Mouse (Mus musculus): ENCODE measurements around the gene Spdl1.

The Spdl1 gene

DNA sequence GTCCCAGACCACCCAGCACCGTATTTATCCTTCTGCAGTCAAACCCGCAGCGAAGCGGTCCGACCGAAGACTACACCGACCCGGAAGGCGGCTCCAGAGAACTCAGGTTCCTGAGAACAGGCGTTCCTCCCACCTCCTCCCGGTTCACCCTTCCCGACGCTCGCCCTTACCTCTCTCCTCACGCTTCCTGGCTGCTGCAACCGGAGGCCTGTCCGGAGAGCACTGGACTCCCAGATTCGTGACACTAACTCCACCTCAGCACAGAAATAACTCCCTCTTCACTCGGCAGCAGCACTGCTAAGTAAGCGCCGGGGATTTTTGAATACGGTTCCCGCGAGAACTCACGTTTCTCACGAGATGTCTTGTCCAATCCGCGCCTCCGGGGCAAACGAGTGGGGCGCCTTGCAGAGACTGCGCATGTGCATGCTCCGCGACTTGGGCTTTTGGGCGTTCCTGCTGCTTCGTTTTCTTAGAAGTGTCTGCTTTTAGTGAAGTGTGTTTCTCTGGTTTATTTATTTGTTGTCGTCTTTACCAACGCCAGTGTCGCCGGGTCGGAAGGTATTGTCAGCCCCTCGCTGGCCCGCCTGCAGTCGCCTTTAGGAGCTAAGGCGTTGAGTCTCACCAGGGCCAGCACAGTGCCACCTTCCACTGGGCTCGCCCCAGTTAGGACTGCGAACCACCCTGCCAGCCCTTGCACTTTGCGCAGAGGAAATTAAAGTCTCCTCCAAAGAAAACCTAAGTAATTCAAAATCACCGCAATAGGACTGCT, at the start of gene Spdl1:
Spdl1 (minus strand) TSS at position 324 of the 769 bp plus-strand sequence.
- DNase-seq (ENCODE audit: inconsistent ontology term): peak; percentile 92

DNA sequence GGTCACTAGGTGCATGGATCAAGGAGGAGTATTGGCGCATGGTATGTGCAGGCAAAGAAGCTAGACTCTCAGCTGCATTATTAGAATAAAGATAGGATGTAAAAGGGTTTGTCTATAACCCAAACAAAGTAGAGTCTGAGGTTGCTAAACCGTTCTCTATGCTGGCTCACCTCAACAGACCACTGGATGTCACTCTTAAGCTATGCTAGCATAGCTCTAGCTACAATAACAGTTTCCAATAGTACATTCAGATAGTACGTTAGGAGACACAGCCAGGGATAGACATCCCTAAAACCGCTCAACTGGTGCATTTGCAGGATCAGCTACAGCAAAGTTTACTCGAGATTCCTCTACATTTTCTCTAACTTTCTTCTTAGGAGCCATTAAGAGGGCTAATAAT, 48.1 kb upstream of the Spdl1 start:
- DNase-seq (ENCODE audit: inconsistent ontology term): peak; percentile 19

DNA sequence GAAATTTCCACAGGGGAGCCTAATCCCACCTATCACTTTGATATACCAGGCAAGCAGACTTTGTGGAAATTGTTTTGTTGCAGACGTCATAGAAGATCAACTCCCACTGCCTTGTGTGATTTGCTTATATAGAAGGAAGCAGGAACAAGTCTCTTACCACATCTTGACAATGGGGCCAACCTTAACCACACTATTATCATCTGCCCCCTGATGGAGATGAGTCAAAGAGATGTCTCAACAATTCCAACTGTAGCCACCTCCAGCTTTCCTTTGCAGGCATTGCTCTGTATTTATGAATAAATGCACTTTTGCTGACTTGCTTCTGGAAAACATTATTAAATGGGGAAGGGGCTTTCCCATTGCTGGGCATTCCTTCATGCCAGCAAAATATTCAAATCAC, 46.2 kb upstream of the Spdl1 start:
- peak; percentile 18 for DNase-seq (ENCODE audit: inconsistent ontology term)

DNA sequence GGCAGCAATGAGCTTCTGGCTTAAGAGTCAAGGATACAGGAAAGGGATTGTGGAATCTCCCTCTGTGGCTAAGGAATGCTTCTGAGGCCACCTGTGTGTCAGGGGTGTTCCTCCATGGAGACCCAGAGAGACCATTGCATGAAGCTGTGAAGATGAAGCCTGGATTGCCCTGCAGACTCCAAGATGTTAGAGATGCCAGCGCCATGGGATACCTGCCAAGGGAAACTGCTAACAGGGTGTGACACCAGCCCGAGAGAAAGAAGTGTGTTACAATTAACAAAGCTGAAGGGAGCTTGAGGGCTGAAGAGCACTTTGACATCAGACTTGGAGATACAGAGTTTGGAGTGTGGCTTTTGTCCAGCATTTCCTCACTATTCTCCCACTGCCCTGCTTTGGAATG, 40.4 kb upstream of the Spdl1 start:
- DNase-seq (ENCODE audit: inconsistent ontology term): no peak

DNA sequence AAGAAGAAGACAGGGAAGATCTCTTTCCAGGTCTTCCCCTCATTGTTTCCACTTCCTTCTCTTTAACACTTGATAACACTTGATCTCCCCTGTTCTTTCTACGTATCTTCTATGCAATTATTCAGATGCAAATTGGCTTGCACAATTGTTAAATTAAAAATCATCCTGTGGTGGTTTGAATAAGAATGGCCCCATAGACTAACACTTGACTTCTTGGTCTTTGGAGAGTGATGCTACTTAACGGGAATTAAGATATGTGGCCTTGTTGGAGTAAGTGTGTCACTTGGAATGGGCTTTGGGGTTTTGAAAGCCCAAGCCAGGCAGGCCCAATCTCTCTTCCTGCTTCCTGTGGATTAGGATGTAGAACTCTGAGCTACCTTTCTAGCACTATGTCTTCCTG, 39.0 kb upstream of the Spdl1 start:
- no peak for DNase-seq (ENCODE audit: inconsistent ontology term)

DNA sequence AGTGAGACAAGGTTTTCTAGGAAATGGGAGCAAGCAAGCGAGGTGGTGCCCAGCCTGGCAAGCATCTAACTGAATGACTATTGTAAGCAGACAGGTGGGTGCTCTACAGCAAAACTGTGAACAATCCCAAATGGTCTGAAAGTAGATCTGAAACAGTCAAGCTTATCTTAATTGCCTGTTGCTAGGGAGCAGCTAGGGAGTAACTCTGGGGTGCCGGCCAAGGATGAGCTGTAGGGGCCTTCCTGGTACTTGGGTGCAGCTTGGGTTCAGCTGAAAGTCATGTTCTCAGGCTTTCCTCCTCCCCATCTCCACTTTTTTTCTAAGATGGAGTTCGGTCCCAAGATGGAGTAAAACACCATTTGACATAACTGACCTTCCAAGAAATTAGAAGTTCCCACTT, 38.5 kb upstream of the Spdl1 start:
- no peak for DNase-seq (ENCODE audit: inconsistent ontology term)

DNA sequence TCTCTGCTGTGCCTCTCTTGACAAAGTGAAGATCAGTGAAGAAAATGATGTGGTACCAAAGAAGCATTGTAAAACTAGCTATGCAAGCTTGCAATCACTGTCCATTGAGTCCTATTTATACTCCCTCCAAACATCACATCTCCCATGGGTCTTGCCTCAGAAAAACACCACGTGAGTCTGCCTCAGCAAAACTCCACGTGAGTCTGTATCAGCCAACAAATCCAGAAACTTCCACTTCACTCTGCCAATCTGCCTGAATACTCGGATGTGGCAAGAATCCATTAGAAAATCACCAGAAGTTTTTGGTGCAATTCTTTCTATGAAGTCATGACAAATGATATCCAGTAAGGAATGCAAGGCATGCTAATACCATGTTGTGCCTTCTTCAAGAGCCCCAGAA, 38.0 kb upstream of the Spdl1 start:
- DNase-seq (ENCODE audit: inconsistent ontology term): no peak

DNA sequence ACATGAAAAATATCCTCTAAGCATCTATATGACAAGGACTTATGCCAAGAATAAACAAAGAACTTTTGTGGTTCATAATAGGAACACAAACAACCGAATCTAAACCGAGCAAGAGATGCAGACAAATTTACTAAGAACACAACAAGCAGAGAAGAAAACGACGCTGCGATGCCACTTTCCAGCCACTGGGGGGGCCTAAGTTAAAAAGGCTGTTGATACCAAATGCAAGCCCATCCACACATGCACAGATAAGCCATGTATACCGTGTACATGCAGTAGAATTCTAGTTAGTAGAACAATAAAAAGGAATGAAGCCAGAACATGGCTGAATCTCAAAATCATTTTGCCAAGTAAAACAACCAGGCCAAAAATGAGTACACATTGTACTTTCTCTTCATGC, 35.2 kb upstream of the Spdl1 start:
- DNase-seq (ENCODE audit: inconsistent ontology term): no peak

DNA sequence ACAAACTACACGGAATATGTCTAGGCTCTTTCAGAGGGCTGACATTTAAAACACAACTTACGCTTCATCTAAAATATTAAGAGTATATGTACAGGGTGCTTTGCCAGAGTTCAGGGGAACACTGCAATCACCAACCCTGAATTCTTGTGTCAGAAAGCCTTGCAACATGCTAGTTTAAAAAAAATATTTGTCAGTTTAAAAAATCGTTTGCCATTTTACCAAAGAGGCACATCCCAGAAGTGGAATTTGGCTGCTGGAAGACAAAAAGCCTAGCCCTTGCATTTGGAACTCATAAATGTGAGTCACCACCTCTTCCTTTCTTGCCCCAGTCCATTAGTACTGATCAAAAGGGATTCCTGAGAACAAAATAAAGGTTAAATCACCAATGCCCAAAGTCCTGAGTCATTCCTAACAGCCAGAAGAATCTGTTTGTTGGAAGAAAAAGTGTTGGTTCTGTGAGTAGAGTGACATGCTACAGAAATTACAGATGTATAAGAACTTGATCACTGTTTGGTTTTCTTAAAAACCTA, 32.4 kb upstream of the Spdl1 start:
- peak; percentile 70 for DNase-seq (ENCODE audit: inconsistent ontology term)

DNA sequence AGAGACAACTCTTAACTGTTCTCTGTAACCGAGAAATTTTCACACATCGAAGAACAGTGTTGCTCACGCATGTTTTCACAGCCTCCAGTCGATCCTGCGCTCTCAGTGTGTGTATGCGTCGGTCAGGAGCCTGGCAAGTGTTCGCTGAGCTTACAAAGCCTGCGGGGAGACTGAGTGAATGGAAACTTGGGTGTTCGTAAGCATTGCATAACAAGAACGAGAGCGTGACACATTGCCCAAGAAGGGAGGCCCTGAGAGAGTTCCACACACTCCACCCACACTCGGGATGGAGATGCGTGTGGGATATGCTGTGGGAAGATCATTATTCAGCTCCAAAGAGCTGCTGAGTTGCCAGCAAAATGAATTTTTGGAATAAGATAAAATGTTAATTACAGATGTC, 31.7 kb upstream of the Spdl1 start:
- no peak for DNase-seq (ENCODE audit: inconsistent ontology term)

DNA sequence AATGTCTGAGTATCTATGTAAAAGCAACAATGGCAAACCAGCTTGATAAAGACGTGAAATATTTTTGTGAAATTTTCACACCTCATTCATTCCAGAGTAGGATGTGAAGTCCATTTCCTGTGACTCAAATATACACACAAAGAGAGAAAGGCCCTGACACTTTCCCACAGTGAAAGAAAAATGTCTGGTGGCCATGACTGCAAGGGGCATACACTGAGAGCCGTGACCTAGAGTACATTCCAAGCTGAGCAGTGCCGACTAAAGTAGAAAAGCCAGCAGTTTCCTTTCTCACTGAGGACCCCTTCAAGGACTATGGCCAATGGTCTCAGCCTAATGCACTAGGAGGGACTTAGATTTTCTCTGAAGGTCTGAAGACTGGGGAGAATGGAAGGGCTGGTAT, 23.2 kb upstream of the Spdl1 start:
- DNase-seq (ENCODE audit: inconsistent ontology term): no peak

DNA sequence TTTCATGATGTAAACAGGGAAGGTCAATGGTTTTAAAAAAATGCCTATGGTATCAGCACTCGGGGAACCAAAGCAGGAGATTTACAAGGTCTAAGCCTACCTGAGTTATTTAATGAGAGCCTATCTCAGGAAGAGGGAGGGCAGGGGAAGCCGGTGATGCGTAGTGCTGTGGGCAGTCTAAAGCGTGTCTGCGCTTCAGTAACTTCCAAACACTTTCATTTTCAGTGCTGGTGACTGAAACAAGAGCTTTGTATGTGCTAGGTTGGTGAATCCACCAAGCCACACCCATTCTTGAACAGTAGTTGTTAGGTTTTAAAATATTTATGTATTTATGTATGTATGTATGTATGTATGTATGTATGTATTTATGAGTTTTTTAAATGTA, 12.8 kb upstream of the Spdl1 start:
- DNase-seq (ENCODE audit: inconsistent ontology term): no peak

DNA sequence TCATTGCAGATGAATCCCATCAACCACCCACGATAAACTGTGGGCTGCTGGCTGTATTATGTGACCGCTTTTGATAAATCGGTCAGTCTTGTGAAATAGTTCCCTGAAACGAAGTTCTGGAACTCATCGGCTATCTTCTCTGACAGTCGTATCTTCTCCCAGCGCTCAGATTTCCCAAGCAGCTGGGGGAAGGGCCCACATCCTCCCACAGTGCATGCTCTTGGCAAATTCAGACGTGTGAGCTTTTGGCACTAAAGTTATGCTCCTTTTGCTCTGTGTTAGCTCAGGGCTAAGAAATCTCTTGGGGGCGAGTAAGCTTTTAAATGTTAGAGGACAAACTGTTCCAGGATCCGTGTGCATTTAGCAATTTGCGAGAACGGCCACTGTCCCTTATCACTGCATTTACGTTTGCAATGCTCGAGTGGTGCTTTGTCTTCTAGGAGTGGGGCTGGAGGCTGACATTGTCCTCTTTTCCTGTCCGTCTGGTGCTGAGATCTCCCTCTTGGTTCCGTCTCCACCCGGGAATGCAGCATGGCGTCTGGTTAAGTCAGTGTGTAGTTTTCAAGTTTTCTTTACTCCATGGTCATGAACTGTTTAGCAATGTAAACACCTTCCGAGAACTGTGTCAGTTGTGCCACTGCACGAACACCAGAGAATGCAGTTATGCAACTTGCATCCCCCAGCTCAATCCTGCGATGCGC, 12.3 kb upstream of the Spdl1 start:
- DNase-seq (ENCODE audit: inconsistent ontology term): no peak

DNA sequence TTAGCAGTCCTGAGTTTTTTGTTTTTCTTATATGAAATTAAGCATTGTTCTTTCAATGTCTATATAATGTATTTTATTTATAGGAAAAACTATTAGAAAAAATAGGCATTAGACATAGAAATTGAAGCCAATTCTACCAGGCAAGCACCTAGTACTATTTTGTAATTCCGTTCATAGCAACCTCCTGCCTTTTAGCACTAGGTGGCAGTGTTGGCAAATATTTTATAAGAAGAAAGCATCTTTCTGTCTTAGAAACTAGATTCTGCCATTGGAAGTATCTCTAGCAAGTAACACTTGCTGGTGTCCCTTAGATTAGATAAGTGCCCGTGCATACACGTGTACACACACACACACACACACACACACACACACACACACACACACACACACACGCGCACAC, 10.1 kb upstream of the Spdl1 start:
- peak; percentile 28 for DNase-seq (ENCODE audit: inconsistent ontology term)

DNA sequence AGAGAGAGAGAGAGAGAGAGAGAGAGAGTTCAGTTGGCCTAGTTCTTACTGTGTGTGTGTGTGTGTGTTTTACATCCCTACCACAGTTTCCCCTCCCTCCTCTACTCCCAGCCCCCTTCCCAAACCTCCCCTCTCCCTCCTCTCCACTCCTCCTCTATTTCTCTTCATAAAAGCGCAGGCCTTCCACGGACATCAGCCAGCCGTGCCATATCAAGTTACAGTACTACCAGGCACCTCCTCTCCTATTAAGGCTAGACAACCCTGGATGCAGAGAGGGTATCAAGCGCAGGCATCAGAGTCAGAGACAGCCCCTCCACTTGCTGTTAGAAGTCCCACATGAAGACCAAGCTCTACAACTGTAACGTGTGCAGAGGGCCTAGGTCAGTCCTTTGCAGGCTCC, 6.8 kb upstream of the Spdl1 start:
- DNase-seq (ENCODE audit: inconsistent ontology term): no peak

DNA sequence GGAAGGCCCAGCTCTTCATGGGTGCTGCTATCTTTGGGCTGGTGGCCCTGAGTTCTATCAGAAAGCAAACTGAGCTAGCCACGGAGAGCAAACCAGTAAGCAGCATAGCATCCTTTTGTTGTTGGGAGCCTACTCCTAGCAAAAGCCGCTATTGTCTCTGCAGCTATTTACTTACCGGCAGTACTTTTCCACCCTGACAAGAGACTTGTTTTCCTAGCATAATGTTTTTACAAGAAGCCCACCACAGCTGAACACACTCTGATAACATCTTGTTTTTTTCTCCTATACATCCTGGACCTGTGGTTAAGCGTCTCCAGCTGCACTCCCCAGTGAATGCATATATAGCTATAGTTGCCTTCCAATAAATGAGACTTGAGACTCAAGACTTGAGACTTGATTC, 5.6 kb upstream of the Spdl1 start:
- DNase-seq (ENCODE audit: inconsistent ontology term): no peak

DNA sequence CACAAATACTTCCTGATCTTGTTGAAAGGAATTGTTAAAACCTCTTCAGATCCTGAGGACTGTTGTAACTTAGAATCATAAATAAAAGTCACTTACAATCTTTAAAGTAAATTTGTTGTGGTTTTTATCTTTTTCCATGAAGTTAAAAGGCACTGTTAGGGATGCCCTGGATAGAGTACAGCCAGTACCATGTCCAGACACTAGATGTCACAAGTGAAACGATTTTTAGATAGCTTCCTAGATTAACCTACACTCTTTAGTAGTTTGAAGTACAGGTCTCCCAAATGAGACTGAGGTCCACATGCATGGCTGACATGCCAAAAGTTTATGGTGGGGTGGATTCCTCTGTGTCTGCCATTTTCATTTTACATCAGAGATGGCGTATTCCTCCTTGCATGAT, 2.8 kb upstream of the Spdl1 start:
- no peak for DNase-seq (ENCODE audit: inconsistent ontology term)

DNA sequence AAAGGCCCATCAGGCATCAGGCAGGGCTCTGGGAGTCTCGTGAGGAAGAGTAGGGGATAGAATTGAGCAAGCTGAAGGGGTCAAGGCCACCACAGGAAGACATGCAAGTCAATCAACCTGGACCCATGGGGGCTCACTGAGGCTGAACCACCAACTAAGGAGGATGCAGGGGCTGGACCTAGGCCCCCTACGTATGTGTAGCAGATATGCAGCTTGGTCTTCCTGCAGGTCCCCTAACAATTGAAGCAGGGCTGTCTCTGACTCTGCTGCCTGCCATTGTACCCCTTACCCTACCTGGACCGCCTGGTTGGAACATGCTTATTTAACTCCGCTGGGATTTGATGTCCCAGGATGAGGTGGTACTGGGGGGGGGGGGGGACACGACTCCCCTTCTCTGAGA, 763 bp downstream of the Spdl1 start:
- DNase-seq (ENCODE audit: inconsistent ontology term): no peak

DNA sequence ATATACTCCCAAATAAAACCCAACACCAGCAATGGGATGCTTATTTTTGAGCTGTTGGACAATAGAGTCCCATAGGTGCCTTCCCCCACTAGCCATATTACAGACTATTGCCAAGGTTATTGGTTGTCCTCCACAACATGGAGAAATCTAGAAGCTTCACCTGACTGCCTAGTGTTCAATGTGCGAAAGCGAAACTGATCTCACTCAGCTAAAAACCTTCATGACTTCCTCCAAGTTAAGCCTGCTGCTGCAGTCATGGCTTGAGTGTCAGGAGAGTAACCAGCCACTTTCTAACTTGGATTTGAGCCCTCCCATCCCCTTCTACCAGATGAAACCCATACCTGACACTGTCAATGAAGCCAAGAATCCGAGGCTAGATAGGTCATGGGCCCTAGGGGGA, 5.6 kb downstream of the Spdl1 start:
- no peak for DNase-seq (ENCODE audit: inconsistent ontology term)

DNA sequence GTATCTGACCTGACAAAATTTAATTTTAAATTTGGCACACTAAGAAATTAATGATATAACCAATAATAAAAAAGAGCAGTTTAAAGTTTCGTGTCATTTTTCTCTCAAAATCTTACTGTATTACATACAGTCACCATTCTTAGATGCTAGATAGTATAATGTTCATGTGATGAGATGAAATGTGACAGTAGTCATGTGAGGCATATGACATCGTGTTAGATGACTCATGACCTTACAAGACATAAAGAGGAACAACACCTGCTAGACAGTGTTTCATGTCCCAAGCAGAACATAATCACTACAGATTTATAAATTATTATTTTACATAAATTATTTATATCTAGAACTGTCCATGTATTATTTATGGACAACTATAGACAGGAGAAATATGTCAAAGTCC, 6.5 kb downstream of the Spdl1 start:
- no peak for DNase-seq (ENCODE audit: inconsistent ontology term)

DNA sequence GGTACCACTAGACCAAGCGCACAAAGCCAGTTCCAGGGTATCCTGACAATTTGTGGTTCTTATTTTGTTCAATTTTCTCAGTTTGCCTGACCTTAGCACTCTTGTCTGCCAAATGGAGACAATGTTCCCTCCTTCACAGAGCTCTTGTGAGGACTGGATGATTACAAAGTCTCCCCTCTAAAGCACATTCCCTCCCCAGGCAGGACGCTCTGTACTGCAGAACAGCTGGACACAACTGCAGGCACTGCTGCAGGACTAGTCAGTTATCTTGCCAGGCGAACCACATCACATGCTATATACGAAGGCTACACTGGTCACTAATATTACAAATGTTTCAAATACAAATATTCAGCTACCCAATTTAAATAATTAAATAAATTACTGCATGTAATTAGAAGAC, 8.7 kb downstream of the Spdl1 start:
- DNase-seq (ENCODE audit: inconsistent ontology term): no peak

DNA sequence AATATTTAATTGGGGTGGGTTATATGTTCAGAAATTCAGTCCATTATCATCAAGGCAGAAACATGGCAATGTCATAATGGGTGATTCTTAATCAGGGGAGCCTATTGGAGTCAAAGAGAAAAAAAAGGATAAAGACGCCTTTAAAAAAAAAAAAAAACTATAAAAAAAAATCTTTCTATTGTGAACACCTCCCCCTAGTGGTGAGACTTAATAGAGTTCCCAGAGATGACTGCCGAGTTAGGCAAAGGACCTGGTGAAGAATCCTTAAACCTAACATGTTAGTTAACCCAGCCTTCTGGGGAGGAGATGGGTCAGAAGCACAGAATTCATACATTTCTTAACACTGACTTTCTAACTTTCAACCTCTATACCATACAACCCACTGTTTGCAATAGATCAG, 18.7 kb downstream of the Spdl1 start:
- peak; percentile 5 for DNase-seq (ENCODE audit: inconsistent ontology term)

DNA sequence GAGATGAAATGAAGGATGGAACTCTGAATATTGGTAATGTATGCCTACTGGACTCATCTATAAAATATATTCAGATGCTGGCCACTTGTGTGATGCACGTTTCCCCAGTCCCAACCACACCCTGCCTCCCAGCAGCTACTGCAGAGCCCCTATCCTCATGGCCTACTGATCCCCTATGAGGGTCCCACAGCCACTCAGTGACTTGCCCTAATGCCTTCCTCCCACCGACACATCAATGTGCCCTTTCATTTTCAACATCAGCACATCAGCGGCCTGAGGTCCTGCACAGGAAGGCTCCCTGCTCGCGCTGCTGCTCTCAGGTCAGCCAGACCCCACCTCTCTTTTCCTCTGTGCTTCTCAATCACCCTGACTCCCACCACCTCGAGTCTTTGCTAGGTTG, 19.1 kb downstream of the Spdl1 start:
- no peak for DNase-seq (ENCODE audit: inconsistent ontology term)
